Comparison of ENCODE assay signal across 20 mouse cellular contexts in the genomic region with DNA sequence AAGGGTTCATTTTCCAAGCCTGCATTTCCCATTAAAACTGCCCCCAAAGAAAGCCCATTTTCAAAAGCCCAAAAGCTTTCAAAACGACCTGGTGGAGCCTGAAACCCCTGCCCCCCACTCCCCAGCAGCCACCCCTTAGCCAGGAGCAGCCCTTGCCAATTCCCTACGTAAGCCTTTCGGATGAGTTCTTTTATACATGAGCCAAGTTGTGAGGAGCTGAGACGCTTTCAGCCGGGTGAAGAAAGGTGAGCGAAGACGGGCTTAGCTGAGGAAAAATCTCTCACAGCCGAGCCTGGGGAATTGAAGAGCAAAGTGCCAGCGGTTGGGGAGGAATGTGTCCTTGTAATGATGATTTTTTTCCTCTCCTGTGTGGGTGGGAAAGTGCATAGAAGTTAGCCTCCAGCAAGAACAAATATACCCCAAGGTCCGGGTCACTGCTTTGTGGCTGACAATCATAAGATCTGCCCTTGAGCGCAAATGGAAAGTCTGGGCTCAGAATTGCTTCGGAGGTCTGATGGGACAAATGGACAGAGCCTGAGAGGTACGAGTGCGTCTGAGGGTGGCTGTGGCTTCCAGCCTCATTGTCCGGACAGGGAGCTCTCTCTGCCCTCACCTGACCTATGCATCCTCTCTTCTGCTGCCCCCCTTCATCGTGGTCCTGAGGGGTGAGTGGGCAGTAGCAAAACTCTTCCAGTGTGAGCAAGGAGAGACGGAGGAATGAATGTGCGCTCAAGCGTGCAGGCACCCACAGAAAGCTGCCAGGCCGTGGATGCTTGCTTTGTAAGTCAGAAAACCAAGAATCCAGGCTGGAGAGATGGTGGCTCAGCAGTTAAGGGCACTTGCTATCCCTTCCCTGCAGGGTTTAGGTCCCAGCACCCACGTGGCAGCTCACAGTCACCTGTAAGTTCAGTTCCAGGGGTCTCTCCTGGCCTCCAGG. TPM values are rescaled to one million over a fixed set of nuclear protein-coding genes. Genes with fewer than 3 reads are reported as not detected.
A peak's percentile ranks its signal among the peaks of the same experiment; 100 is the strongest.
DNase-seq lines count a peak whose midpoint lies in the region; ATAC-seq and TF ChIP-seq lines count a peak whose summit lies in the region.
"Had no signal": no experiment of that assay in that cellular context is flagged by ENCODE, and none has a peak within 500 bp of the region (broad histone marks: within the 10 kb centered on the region; RNA-seq: fewer than 3 reads in every experiment).

No protein-coding gene starts in this region.

- no peak overlapping the region for H3K9ac ChIP-seq in heart, adult 2 months (ENCODE audit: low read depth, low read length)
- H3K9ac ChIP-seq in limb, embryonic 11.5 days (ENCODE audit: low read length), result 0 out of 2 replicates have a peak overlapping the region, but pooled peaks have one; percentile 17
- H3K9ac ChIP-seq in forebrain, embryonic 15.5 days (replicated peaks), result no peak overlapping the region; the same call in 1 of the 2 replicates
- H3K9ac ChIP-seq: midbrain, embryonic 12.5 days; neural tube, embryonic 12.5 days had no signal

- TF ChIP-seq EP300 in heart, adult 2 months (IDR thresholded peaks at IDR 0.05; ENCODE audit: insufficient read depth, low read depth, low read length), result no peak

- DNase-seq in heart, adult 11 months, result peak; percentile 76
- no peak for DNase-seq in heart, adult 2 months
- DNase-seq in limb, embryonic 11.5 days (ENCODE audit: low spot score), result no peak
- DNase-seq in limb, embryonic 10.5 days (ENCODE audit: low spot score), result no peak
- peak; percentile 49 for DNase-seq in adrenal gland, postnatal 10 days
- no peak for DNase-seq in layer of hippocampus, postnatal 36 days
- DNase-seq: cerebellum, adult 11 months; layer of hippocampus, adult 9-11 months; right cerebral cortex, adult 18-20 months had no signal

- no peak for TF ChIP-seq CTCF in heart, adult 2 months (IDR thresholded peaks at IDR 0.05)

- ATAC-seq in limb, embryonic 11.5 days (ENCODE audit: insufficient number of reproducible peaks, low FRiP score, low TSS enrichment, low read depth), result no peak
- ATAC-seq in forebrain, embryonic 15.5 days (replicated peaks), result no peak
- ATAC-seq in granulocyte monocyte progenitor cell, adult 5-6 weeks (replicated peaks; ENCODE audit: poor library complexity, severe bottlenecking), result no peak
- ATAC-seq: activated CD4-positive, CD25-positive, alpha-beta regulatory T cell, adult 4 months had no signal

- no peak for TF ChIP-seq POLR2A in heart, adult 2 months (IDR thresholded peaks at IDR 0.05; ENCODE audit: insufficient read depth, low read depth, low read length)

- no peaks in the 10 kb centered on the region for H3K36me3 ChIP-seq in heart, adult 2 months (ENCODE audit: control insufficient read depth, insufficient read depth, low read length)
- peaks cover 5% of the 10 kb centered on the region for H3K36me3 ChIP-seq in limb, embryonic 11.5 days (ENCODE audit: control insufficient read depth, insufficient read depth, low read length)
- H3K36me3 ChIP-seq in limb, embryonic 10.5 days, result peaks cover 20% of the 10 kb centered on the region
- H3K36me3 ChIP-seq in forebrain, embryonic 15.5 days, result no peaks in the 10 kb centered on the region

- no peak overlapping the region for H3K27ac ChIP-seq in heart, adult 2 months
- H3K27ac ChIP-seq in limb, embryonic 11.5 days (replicated peaks; ENCODE audit: low read depth, low read length), result no peak overlapping the region
- H3K27ac ChIP-seq in limb, embryonic 10.5 days, result no peak overlapping the region
- no peak overlapping the region for H3K27ac ChIP-seq in forebrain, embryonic 15.5 days (replicated peaks)
- H3K27ac ChIP-seq: midbrain, embryonic 12.5 days; neural tube, embryonic 12.5 days had no signal

- WGBS in heart, adult 2 months, result 57% methylated on average over 21 of the region's 21 CpGs
- 70% methylated on average over 21 of the region's 21 CpGs for WGBS in limb, embryonic 11.5 days
- 72% methylated on average over 21 of the region's 21 CpGs for WGBS in limb, embryonic 10.5 days
- WGBS in forebrain, embryonic 15.5 days, result 31% methylated on average over 21 of the region's 21 CpGs

- H3K9me3 ChIP-seq in limb, embryonic 11.5 days (ENCODE audit: control insufficient read depth, low read length), result no peaks in the 10 kb centered on the region
- H3K9me3 ChIP-seq in limb, embryonic 10.5 days (replicated peaks), result no peaks in the 10 kb centered on the region
- no peaks in the 10 kb centered on the region for H3K9me3 ChIP-seq in forebrain, embryonic 15.5 days
- H3K9me3 ChIP-seq: midbrain, embryonic 12.5 days; neural tube, embryonic 12.5 days had no signal

- no peak overlapping the region for H3K4me2 ChIP-seq in limb, embryonic 11.5 days (ENCODE audit: low read depth, severe bottlenecking)
- H3K4me2 ChIP-seq in forebrain, embryonic 15.5 days (replicated peaks), result peak overlapping the region; percentile 18
- H3K4me2 ChIP-seq: heart, embryonic 11.5 days; midbrain, embryonic 12.5 days; neural tube, embryonic 12.5 days had no signal

- intact Hi-C loops in heart, adult 2 months (cut with DNase I), result no loop called here

- no peaks in the 10 kb centered on the region for H3K27me3 ChIP-seq in heart, adult 2 months (ENCODE audit: control insufficient read depth, insufficient read depth, low read length)
- no peaks in the 10 kb centered on the region for H3K27me3 ChIP-seq in limb, embryonic 11.5 days (ENCODE audit: control insufficient read depth, insufficient read depth, low read length)
- H3K27me3 ChIP-seq in limb, embryonic 10.5 days (ENCODE audit: low read depth, poor library complexity, severe bottlenecking), result peaks cover 11% of the 10 kb centered on the region; the same call in 1 of the 2 replicates
- H3K27me3 ChIP-seq in forebrain, embryonic 15.5 days, result no peaks in the 10 kb centered on the region
- H3K27me3 ChIP-seq: midbrain, embryonic 12.5 days; neural tube, embryonic 12.5 days had no signal

- H3K79me2 ChIP-seq in heart, adult 2 months (replicated peaks; ENCODE audit: control insufficient read depth, insufficient read depth, low read length), result no peaks in the 10 kb centered on the region

- H3K4me1 ChIP-seq in heart, adult 2 months (ENCODE audit: control insufficient read depth, insufficient read depth, low read length), result no peaks in the 10 kb centered on the region
- H3K4me1 ChIP-seq in limb, embryonic 11.5 days (ENCODE audit: control insufficient read depth, insufficient read depth, low read length), result no peaks in the 10 kb centered on the region
- peaks cover 8% of the 10 kb centered on the region; the same call in 1 of the 2 replicates for H3K4me1 ChIP-seq in limb, embryonic 10.5 days
- peaks cover 9% of the 10 kb centered on the region for H3K4me1 ChIP-seq in forebrain, embryonic 15.5 days

- no peak overlapping the region for H3K4me3 ChIP-seq in heart, adult 2 months
- no peak overlapping the region for H3K4me3 ChIP-seq in limb, embryonic 11.5 days (ENCODE audit: low read depth, low read length)
- H3K4me3 ChIP-seq in limb, embryonic 10.5 days, result no peak overlapping the region
- no peak overlapping the region for H3K4me3 ChIP-seq in forebrain, embryonic 15.5 days
- H3K4me3 ChIP-seq: midbrain, embryonic 12.5 days; neural tube, embryonic 12.5 days had no signal

RNA-seq across cellular contexts. Expression of gene Tuba1c, which starts 11.5 kb away (rescaled TPM):
- total RNA-seq in heart, adult 2 months (2021), result 10 to 100 TPM; 30.1 to 39.0 TPM
- polyA plus RNA-seq in heart, adult 2 months (2012; rRNA removed), result 58.6 and 74.4 TPM in 2 replicates
- 146 and 157 TPM in 2 replicates for polyA plus RNA-seq in limb, embryonic 11.5 days (2014; fragmentation: Nextera tagmentation; extraction: Ambion mirVana)
- 133 and 138 TPM in 2 replicates for polyA plus RNA-seq in limb, embryonic 10.5 days (2016; fragmentation: Nextera tagmentation; extraction: Ambion mirVana)
- 100 to 1,000 TPM; 144 to 176 TPM for total RNA-seq in adrenal gland, postnatal 10 days (2021)
- 45.7 and 53.5 TPM in 2 replicates for polyA plus RNA-seq in forebrain, embryonic 15.5 days (2015; fragmentation: Nextera tagmentation; extraction: Ambion mirVana)
- 117 and 131 TPM in 2 replicates for total RNA-seq in granulocyte monocyte progenitor cell, adult 5-6 weeks (2014; fragmentation: Nextera tagmentation)
- total RNA-seq in granulocyte monocyte progenitor cell, adult 5-6 weeks (2017), result 109 and 120 TPM in 2 replicates
- 10 to 100 TPM; 56.8 to 66.3 TPM for total RNA-seq in layer of hippocampus, postnatal 36 days (2021)

RNA-seq across cellular contexts. Expression of gene Prph, which starts 13.8 kb away (rescaled TPM):
- total RNA-seq in heart, adult 2 months (2021), result under 1 TPM; 0.13 to 0.80 TPM
- 1.00 and 2.1 TPM in 2 replicates for polyA plus RNA-seq in heart, adult 2 months (2012; rRNA removed)
- 0.10 and 0.11 TPM in 2 replicates for polyA plus RNA-seq in limb, embryonic 11.5 days (2014; fragmentation: Nextera tagmentation; extraction: Ambion mirVana)
- 0.16 TPM in 1 of 2 replicates, not detected in the other for polyA plus RNA-seq in limb, embryonic 10.5 days (2016; fragmentation: Nextera tagmentation; extraction: Ambion mirVana)
- 10 to 100 TPM; 24.0 to 59.0 TPM for total RNA-seq in adrenal gland, postnatal 10 days (2021)
- polyA plus RNA-seq in forebrain, embryonic 15.5 days (2015; fragmentation: Nextera tagmentation; extraction: Ambion mirVana), result 0.97 and 1.3 TPM in 2 replicates
- not detected in 2 replicates for total RNA-seq in granulocyte monocyte progenitor cell, adult 5-6 weeks (2014; fragmentation: Nextera tagmentation)
- not detected in 2 replicates for total RNA-seq in granulocyte monocyte progenitor cell, adult 5-6 weeks (2017)
- 1 to 10 TPM in 1 of 2 experiments, under 1 TPM in 1; 0.82 to 2.2 TPM for total RNA-seq in layer of hippocampus, postnatal 36 days (2021)
- total RNA-seq: common myeloid progenitor, adult 5-6 weeks; MEL had no signal
- polyA plus RNA-seq: activated CD4-positive, CD25-positive, alpha-beta regulatory T cell, adult 4 months had no signal

RNA-seq across cellular contexts. Expression of gene Troap, which starts 33.2 kb away (rescaled TPM):
- total RNA-seq in heart, adult 2 months (2021), result under 1 TPM in 1 of 2 experiments, not detected in 1; 0.31 TPM
- 0.18 and 0.53 TPM in 2 replicates for polyA plus RNA-seq in heart, adult 2 months (2012; rRNA removed)
- polyA plus RNA-seq in limb, embryonic 11.5 days (2014; fragmentation: Nextera tagmentation; extraction: Ambion mirVana), result 33.4 and 37.2 TPM in 2 replicates
- polyA plus RNA-seq in limb, embryonic 10.5 days (2016; fragmentation: Nextera tagmentation; extraction: Ambion mirVana), result 54.8 and 56.2 TPM in 2 replicates
- total RNA-seq in adrenal gland, postnatal 10 days (2021), result 1 to 10 TPM; 8.2 to 9.8 TPM
- polyA plus RNA-seq in forebrain, embryonic 15.5 days (2015; fragmentation: Nextera tagmentation; extraction: Ambion mirVana), result 19.8 and 24.8 TPM in 2 replicates
- 11.0 and 44.6 TPM in 2 replicates for total RNA-seq in granulocyte monocyte progenitor cell, adult 5-6 weeks (2014; fragmentation: Nextera tagmentation)
- 21.5 and 24.9 TPM in 2 replicates for total RNA-seq in granulocyte monocyte progenitor cell, adult 5-6 weeks (2017)
- under 1 TPM; 0.38 to 0.40 TPM for total RNA-seq in layer of hippocampus, postnatal 36 days (2021)

RNA-seq across cellular contexts. Expression of gene C1ql4, which starts 46.4 kb away (rescaled TPM):
- total RNA-seq in heart, adult 2 months (2021), result not detected
- polyA plus RNA-seq in heart, adult 2 months (2012; rRNA removed), result not detected in 2 replicates
- not detected in 2 replicates for polyA plus RNA-seq in limb, embryonic 11.5 days (2014; fragmentation: Nextera tagmentation; extraction: Ambion mirVana)
- 0.15 and 0.23 TPM in 2 replicates for polyA plus RNA-seq in limb, embryonic 10.5 days (2016; fragmentation: Nextera tagmentation; extraction: Ambion mirVana)
- under 1 TPM in 1 of 2 experiments, not detected in 1; 0.18 TPM for total RNA-seq in adrenal gland, postnatal 10 days (2021)
- polyA plus RNA-seq in forebrain, embryonic 15.5 days (2015; fragmentation: Nextera tagmentation; extraction: Ambion mirVana), result 0.28 and 0.33 TPM in 2 replicates
- not detected in 2 replicates for total RNA-seq in granulocyte monocyte progenitor cell, adult 5-6 weeks (2014; fragmentation: Nextera tagmentation)
- not detected in 2 replicates for total RNA-seq in granulocyte monocyte progenitor cell, adult 5-6 weeks (2017)
- under 1 TPM in 1 of 2 experiments, not detected in 1; 0.30 TPM for total RNA-seq in layer of hippocampus, postnatal 36 days (2021)
- total RNA-seq: common myeloid progenitor, adult 5-6 weeks; left cerebral cortex, postnatal 36 days had no signal
- polyA plus RNA-seq: activated CD4-positive, CD25-positive, alpha-beta regulatory T cell, adult 4 months; lung, embryonic 16.5 days; spleen, adult 2 months had no signal

RNA-seq across cellular contexts. Expression of gene Dnajc22, which starts 51.8 kb away (rescaled TPM):
- under 1 TPM; 0.44 to 0.57 TPM for total RNA-seq in heart, adult 2 months (2021)
- polyA plus RNA-seq in heart, adult 2 months (2012; rRNA removed), result 0.18 and 0.35 TPM in 2 replicates
- 0.61 and 0.62 TPM in 2 replicates for polyA plus RNA-seq in limb, embryonic 11.5 days (2014; fragmentation: Nextera tagmentation; extraction: Ambion mirVana)
- polyA plus RNA-seq in limb, embryonic 10.5 days (2016; fragmentation: Nextera tagmentation; extraction: Ambion mirVana), result 1.4 and 2.1 TPM in 2 replicates
- 10 to 100 TPM; 15.0 to 21.8 TPM for total RNA-seq in adrenal gland, postnatal 10 days (2021)
- polyA plus RNA-seq in forebrain, embryonic 15.5 days (2015; fragmentation: Nextera tagmentation; extraction: Ambion mirVana), result 0.46 and 0.53 TPM in 2 replicates
- total RNA-seq in granulocyte monocyte progenitor cell, adult 5-6 weeks (2014; fragmentation: Nextera tagmentation), result not detected in 2 replicates
- not detected in 2 replicates for total RNA-seq in granulocyte monocyte progenitor cell, adult 5-6 weeks (2017)
- under 1 TPM in 1 of 2 experiments, not detected in 1; 0.30 TPM for total RNA-seq in layer of hippocampus, postnatal 36 days (2021)
- total RNA-seq: common myeloid progenitor, adult 5-6 weeks had no signal
- polyA plus RNA-seq: activated CD4-positive, CD25-positive, alpha-beta regulatory T cell, adult 4 months had no signal

Comparison
In these comparisons a context has a peak if more than half of its experiments do, and no peak if none do; other contexts are left out.
1. DNase-seq: peak in heart, adult 11 months (single experiment) and adrenal gland, postnatal 10 days (single experiment); none in heart, adult 2 months (0 of 2), limb, embryonic 11.5 days (single experiment), limb, embryonic 10.5 days (single experiment) and layer of hippocampus, postnatal 36 days (0 of 2).
2. RNA of gene Prph, which starts 13.8 kb away (total RNA-seq): 24.0 to 59.0 TPM in adrenal gland, postnatal 10 days; 0.82 to 2.2 TPM in layer of hippocampus, postnatal 36 days, 0.13 to 0.80 TPM in heart, adult 2 months and not detected in granulocyte monocyte progenitor cell, adult 5-6 weeks; every median in the first group is over 4 times any median in the second.
3. RNA of gene Troap, which starts 33.2 kb away (total RNA-seq): 11.0 to 44.6 TPM in granulocyte monocyte progenitor cell, adult 5-6 weeks and 8.2 to 9.8 TPM in adrenal gland, postnatal 10 days; 0.38 to 0.40 TPM in layer of hippocampus, postnatal 36 days and 0.31 TPM in heart, adult 2 months; every median in the first group is over 4 times any median in the second.